Mouse (Mus musculus): ENCODE data around the gene Olfr616.
"Not testable (repeated sequence)": the region's sequence is repeated elsewhere in the genome, so short reads cannot be mapped to it uniquely, and the experiment has no call there.

Gene Olfr616

DNA sequence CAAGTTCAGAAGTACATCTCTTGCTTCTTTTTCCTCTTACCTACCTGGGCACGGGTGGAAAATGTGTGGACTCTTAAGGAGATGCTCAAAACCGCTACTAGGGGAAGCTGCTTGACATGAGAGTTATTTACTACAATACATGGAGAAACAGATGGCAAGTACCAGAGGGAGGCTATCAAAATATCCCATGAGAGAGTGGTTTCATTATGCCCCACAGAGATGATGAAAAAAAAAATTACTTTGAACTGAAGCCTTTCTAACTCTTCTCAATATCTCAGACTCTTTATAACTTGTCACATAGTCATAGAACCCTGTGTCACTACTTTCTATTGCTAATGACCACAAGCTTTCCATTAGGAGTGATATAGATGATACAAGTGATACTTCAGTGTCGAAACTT lies at the start of gene Olfr616:
Gene Olfr616, minus strand, starts transcription at position 101 of the 400 bp plus-strand sequence.
- no peak for DNase-seq (ENCODE audit: low spot score)

DNA sequence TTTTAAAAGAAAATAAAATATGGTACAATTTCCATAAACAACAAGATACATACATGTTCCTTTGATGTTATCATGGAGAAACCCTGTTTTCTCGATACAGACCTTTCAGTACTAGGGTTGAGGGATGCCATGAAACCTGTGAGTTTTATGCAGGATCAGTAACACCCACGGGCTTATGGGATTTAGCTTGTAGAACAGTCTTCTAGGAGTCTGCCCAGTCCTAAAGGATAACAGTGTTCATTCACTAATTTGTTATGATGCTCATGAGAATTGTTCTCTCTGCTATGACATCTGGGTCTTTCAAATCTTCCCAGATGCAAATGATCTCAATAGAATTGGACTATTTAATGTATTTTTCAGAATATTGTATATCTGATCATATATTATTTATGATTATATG lies 43.5 kb upstream of the Olfr616 start, which contains the start of gene Olfr620:
Gene Olfr620, minus strand, starts transcription at position 101 of the 400 bp plus-strand sequence.
- DNase-seq (ENCODE audit: low spot score), result no peak

DNA sequence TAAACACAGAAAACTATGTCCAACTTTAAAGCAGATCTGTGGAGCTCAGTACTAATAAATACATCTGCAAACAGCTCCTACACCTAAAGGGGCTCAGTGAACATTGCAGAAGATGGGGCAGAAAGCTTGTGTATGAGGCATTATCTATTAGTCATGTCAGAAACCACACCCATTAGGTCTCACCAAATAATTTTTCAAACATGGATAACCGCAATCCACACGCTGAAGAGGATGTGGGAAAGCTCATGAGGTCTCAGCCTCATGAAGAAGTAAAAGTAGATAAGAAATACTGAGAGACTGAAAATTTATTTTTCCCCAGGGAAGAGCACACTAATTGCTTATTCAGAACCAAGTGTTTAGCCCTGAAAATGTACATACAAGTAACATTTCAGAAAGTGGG lies 38.5 kb upstream of the Olfr616 start:
- DNase-seq (ENCODE audit: low spot score), result no peak

DNA sequence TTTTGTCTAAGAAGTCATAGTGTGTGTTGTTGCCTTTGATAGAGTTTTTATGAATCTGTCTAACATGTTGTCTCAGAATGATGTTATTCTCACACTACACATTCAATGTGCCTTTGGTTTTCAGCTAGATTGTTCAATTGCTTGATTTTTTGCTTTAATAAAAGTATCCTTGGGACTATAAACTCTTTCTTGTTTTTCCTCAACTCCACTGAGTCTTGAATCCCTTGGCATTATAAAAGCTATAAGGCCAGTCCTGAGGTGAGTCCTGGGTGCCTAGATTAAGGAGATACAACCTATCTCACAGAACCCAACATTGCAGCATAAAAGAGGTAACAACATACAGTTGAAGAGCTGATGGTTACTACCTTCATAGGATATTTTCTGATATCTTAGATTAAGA lies 31.3 kb upstream of the Olfr616 start, which contains the start of gene Olfr619:
Gene Olfr619, plus strand, starts transcription at position 301 of the 400 bp plus-strand sequence.
- no peak for DNase-seq (ENCODE audit: low spot score)

DNA sequence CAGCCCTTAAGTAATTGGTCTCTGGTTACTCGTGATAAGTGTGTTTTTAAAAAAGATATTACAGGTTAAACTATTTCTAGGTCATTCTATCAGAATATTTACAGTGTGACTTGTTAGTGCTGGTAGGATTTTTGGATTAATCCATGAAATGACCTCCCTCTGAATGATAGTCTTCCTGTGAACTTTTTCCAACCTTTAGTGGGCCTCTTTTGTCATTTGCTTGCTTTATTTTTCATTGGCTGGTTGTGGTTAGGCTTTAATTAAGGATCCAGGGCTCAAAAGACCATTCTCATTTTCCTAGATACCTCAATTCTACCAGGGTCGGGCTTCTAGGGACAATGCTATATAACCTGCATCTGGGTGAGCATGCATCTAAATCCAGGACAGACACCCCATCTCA lies 20.9 kb upstream of the Olfr616 start, which contains the start of gene Olfr618:
Gene Olfr618, plus strand, starts transcription at position 301 of the 400 bp plus-strand sequence.
- no peak for DNase-seq (ENCODE audit: low spot score)

DNA sequence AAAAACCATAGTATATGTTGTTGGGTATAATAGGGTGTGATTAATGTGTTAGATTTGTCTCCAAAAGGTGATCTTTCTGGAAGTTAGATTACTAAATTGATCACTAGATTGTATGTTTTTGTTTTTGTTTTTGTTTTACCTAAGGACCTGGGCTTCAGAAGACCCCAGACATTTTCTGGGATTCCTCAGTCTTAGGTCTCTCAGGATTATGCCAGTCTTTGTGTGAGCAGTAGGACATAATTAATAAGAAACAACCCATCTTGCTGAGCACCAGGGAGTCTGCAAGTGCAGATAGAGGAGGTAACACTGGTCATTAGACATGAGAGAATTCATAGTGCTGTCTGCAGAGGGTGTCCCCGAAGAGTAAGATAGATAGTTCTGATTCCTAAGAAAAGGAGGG lies 3.8 kb upstream of the Olfr616 start, which contains the start of gene Olfr617:
Gene Olfr617, plus strand, starts transcription at position 301 of the 400 bp plus-strand sequence.
- no peak for DNase-seq (ENCODE audit: low spot score)

DNA sequence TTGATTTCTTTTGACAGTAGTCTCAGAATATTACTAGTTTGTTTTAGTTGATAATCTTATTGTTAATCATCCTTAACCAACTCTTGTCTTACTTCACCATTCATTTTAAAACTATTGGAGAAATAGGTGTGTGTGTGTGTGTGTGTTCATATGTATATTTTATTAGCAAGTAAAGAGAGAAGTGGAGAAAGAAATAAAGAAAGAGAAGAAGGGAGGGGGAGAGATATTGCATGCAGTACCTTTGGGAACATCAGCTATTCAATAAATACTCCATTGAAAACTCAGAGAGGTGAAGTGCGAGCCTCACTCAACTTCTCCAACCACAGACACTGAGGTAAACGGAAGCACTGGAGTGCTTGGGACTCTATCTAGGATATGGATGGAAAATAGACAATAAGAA lies 13.2 kb downstream of the Olfr616 start, which contains the start of gene Olfr615:
Gene Olfr615, plus strand, starts transcription at position 301 of the 400 bp plus-strand sequence.
- no peak for DNase-seq (ENCODE audit: low spot score)

DNA sequence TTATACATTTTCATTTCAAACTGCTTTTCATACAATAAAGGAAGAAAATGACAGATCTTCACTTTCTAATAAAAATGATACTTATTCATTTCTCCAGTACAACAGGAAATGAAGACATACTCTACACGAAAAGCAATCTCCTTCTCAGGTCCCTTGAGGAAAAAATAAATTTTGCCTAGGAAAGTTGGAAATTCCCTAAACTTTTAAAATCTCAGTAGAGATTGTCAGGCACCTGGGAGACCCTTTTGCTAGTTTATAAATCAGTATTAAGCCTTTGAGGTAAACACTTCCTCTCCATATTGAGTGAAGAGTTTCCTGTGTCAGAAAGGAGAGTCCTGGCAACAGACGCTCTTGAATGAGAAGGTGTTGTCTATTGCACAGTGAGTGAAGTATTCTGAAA lies 21.2 kb downstream of the Olfr616 start, which contains the start of gene Olfr613:
Gene Olfr613, plus strand, starts transcription at position 301 of the 400 bp plus-strand sequence.
- no peak for DNase-seq (ENCODE audit: low spot score)

DNA sequence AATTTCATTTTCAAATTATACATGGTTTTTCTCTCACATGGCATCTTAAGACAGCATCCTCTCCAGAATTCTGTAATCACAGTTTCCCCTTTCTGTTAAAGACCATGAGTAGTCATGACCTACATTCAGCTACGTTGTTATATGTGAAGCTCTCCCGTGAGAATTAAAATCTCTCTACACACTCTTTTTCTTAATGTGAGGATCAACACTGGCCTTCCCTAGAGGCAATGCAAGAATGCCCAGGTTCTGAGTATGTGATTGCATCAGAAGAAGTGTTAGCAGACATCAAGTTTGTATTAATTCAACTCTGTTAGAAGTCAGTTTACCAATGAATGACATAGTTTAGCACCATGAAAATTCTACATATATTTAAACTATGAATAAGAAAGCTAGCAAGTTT lies 26.3 kb downstream of the Olfr616 start, which contains the start of gene Olfr612:
Gene Olfr612, minus strand, starts transcription at position 101 of the 400 bp plus-strand sequence.
- DNase-seq (ENCODE audit: low spot score), result not testable (repeated sequence)

DNA sequence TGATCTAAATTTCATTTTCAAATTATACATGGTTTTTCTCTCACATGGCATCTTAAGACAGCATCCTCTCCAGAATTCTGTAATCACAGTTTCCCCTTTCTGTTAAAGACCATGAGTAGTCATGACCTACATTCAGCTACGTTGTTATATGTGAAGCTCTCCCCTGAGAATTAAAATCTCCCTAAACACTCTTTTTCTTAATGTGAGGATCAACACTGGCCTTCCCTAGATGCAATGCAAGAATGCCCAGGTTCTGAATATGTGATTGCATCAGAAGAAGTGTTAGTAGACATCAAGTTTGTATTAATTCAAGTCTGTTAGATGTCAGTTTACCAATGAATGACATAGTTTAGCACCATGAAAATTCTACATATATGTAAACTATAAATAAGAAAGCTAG lies 48.2 kb downstream of the Olfr616 start, which contains the start of gene Olfr611:
Gene Olfr611, minus strand, starts transcription at position 101 of the 400 bp plus-strand sequence.
- DNase-seq (ENCODE audit: low spot score), result not testable (repeated sequence)
